Mouse (Mus musculus) cerebellum, adult (tissue): ENCODE data around the gene Carf.
"Not testable (repeated sequence)": the region's sequence is repeated elsewhere in the genome, so short reads cannot be mapped to it uniquely, and the experiment has no call there.

ENCODE experiments used
- ATAC-seq: cut with Nextera tagmentation; 2 replicates; pipeline ENCODE4 v1.9.2; 2017; ENCODE audit warnings: mild to moderate bottlenecking, moderate library complexity, mixed read lengths; ENCODE audit not compliant: insufficient number of reproducible peaks, low FRiP score, low TSS enrichment

Gene Carf

GRCm38 (mm10) chr1:60177814-60178213 is 79.8 kb downstream of the Carf start:
- ATAC-seq, result not testable (repeated sequence)

- no peak for ATAC-seq
Observed at GRCm38 (mm10) chr1:60179376-60179775, 81.3 kb downstream of the Carf start.

GRCm38 (mm10) chr1:60179932-60180783 is 82.1 kb downstream of the Carf start, which contains the start of gene Nbeal1:
TSS of gene Nbeal1 (plus strand) at chr1:60180599.
- peak; percentile 99 for ATAC-seq

- peak; percentile 8; the same call in 1 of the 2 replicates for ATAC-seq
Observed at GRCm38 (mm10) chr1:60180784-60181221, 82.8 kb downstream of the Carf start.

- no peak for ATAC-seq
Observed at GRCm38 (mm10) chr1:60188454-60188853, 90.4 kb downstream of the Carf start.

- ATAC-seq, result no peak
Observed at GRCm38 (mm10) chr1:60196813-60197212, 98.8 kb downstream of the Carf start.

- ATAC-seq, result no peak
Observed at GRCm38 (mm10) chr1:60199006-60199405, 101.0 kb downstream of the Carf start.
